Mouse (Mus musculus): ENCODE results near the gene Trib3. TPM values are rescaled to one million over a fixed set of nuclear protein-coding genes. Genes with fewer than 3 reads are reported as not detected.
"Not testable (repeated sequence)": the region's sequence is repeated elsewhere in the genome, so short reads cannot be mapped to it uniquely, and the experiment has no call there.

Trib3 gene
- total RNA-seq (2017): 0.37 and 2.1 TPM in 2 replicates

GRCm38 (mm10) chr2:152343329-152344213, at the start of gene Trib3:
Gene Trib3, minus strand, starts transcription at chr2:152344032.
- peak; percentile 81 for ATAC-seq (ENCODE audit: extremely low read depth, insufficient number of reproducible peaks, low FRiP score, poor library complexity, severe bottlenecking)

- no peak for ATAC-seq (ENCODE audit: extremely low read depth, insufficient number of reproducible peaks, low FRiP score, poor library complexity, severe bottlenecking)
Observed at GRCm38 (mm10) chr2:152393225-152394017, 49.6 kb upstream of the Trib3 start.

DNA sequence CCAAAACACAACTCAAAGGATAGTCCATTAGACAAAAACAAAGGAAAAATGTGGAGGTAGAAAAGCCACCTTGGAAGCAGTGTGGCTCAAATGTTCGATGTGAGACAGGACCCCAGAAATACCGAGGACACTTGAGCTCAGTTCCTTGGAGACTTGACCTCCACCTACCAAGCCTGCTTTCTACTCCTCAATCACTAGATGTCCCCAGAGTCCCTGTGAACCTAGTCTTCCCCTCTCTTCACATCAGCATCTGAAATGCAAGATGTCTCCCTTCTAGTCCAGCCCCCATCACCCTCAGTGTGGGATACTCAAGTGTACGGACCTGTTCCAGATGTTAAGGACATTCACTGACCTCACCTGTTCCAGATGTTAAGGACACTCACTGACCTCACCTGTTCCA, 49.0 kb upstream of the Trib3 start:
- ATAC-seq (ENCODE audit: extremely low read depth, insufficient number of reproducible peaks, low FRiP score, poor library complexity, severe bottlenecking): peak; percentile 51

DNA sequence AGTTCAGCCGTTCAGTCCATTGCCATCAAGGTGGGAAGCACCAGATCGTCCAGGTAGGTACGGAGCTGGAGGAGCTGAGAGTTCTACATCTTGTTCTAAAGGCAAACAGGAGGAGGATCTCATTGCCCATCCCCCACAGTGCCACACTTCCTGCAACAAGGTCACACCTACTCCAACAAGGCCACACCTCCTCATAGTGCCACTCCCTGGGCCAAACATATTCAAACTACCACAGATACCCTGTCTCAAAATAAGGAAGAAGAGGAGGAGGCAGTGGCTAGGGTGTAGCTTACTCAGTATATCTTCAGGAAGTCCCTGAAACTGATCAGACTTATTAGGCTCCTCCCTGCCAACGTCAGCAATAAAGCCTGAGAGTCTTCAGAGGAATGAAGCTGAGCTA, 40.4 kb upstream of the Trib3 start:
- no peak for ATAC-seq (ENCODE audit: extremely low read depth, insufficient number of reproducible peaks, low FRiP score, poor library complexity, severe bottlenecking)

- no peak for ATAC-seq (ENCODE audit: extremely low read depth, insufficient number of reproducible peaks, low FRiP score, poor library complexity, severe bottlenecking)
Observed at GRCm38 (mm10) chr2:152376345-152376741, 32.5 kb upstream of the Trib3 start, which contains the start of gene Nrsn2. Gene Nrsn2, minus strand, starts transcription at chr2:152376638.

DNA sequence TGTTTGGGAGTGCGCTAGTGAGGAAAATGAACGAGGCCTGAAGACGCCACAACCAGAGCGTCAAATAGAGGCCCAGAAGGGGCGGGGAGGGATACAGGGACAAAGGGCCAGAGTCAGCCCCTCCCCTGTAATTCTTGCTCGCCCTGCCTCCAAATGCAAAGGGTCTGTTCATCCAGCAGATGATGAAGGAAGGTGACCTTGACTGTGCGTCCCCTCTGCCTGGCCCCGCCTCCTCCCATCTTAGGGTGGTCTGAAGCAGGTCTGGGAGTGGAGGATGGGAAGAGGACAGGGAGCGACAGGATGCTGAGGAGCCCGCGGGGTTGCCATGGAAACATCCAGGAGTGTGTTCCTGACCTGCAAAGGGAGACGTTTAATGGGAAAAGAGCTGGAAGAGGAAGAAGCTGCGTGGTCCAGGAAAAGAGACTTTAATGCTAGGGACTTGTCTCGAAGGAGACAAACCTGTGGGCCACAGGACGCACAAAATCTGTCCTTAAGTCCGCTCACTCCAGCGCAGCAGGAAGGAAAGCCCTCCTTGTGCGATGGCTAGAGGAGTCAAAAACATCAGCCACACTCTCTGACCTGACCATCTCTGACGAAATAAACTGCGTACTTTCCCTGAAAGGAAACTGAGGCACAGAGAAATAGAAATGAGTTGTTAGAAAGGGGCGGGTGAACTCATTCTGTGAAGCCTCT, 32.0 kb upstream of the Trib3 start:
- no peak for ATAC-seq (ENCODE audit: extremely low read depth, insufficient number of reproducible peaks, low FRiP score, poor library complexity, severe bottlenecking)

DNA sequence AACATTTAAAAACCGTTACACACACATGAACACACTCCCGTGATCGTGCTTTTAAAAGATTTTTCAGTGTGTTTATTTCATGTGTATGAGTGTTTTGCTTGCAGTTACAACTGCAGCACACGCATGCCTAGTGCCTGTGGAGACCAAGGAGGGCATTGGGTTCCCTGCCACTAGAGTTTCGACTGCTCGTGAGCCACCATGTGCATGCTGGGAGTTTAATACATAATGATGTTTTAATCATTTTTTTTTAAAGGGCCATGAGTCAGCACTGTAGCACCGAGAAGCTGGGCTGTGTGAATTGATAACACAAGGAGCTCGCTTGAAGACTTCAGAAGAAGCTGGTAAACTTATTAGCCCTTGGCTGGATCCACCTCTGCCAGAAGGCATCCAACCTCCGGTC, 29.7 kb upstream of the Trib3 start:
- no peak for ATAC-seq (ENCODE audit: extremely low read depth, insufficient number of reproducible peaks, low FRiP score, poor library complexity, severe bottlenecking)

DNA sequence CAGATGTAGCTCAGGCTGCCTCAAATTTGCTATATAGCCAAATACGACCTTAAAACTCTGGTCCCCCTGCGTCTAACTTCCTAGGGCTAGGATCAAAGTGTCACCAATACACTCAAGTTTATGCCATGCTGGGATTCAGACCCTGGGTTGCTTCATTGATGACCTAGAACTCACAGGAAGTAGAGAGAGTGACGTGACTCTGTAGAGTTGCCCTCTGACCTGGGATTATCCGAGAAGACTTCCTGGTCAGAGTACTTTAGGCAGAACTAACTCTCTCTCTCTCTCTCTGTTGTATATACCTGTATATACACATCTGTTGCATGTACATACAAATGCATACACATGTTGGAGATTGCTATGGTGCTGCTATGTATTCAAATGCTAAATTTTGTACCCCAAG, 28.8 kb upstream of the Trib3 start:
- ATAC-seq (ENCODE audit: extremely low read depth, insufficient number of reproducible peaks, low FRiP score, poor library complexity, severe bottlenecking): no peak

- no peak for ATAC-seq (ENCODE audit: extremely low read depth, insufficient number of reproducible peaks, low FRiP score, poor library complexity, severe bottlenecking)
Observed at GRCm38 (mm10) chr2:152372104-152372503, 28.3 kb upstream of the Trib3 start.

- peak; percentile 64 for ATAC-seq (ENCODE audit: extremely low read depth, insufficient number of reproducible peaks, low FRiP score, poor library complexity, severe bottlenecking)
Observed at GRCm38 (mm10) chr2:152368532-152369140, 24.8 kb upstream of the Trib3 start.

DNA sequence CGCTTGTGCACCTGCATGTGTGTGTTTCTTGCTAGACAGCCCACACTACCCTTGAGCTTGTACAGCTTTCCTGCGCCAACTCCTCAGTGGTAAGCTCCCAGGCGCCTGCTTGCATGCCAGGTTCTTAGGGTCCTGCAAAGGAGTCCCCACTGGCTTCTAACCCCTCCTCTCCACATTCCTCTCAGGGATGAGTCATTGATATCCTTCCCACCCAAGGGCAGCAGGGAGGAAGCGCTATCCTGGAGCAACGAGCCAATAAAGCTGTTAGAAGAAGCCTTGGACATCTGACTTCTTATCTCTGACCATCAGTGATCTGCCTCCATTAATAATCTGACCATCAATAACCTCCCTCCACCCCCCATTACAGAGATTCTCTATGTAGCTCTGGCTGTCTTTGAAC, 24.1 kb upstream of the Trib3 start:
- ATAC-seq (ENCODE audit: extremely low read depth, insufficient number of reproducible peaks, low FRiP score, poor library complexity, severe bottlenecking): no peak

GRCm38 (mm10) chr2:152363245-152364147, 19.7 kb upstream of the Trib3 start:
- peak; percentile 77 for ATAC-seq (ENCODE audit: extremely low read depth, insufficient number of reproducible peaks, low FRiP score, poor library complexity, severe bottlenecking)

GRCm38 (mm10) chr2:152361193-152361592, 17.4 kb upstream of the Trib3 start:
- no peak for ATAC-seq (ENCODE audit: extremely low read depth, insufficient number of reproducible peaks, low FRiP score, poor library complexity, severe bottlenecking)

DNA sequence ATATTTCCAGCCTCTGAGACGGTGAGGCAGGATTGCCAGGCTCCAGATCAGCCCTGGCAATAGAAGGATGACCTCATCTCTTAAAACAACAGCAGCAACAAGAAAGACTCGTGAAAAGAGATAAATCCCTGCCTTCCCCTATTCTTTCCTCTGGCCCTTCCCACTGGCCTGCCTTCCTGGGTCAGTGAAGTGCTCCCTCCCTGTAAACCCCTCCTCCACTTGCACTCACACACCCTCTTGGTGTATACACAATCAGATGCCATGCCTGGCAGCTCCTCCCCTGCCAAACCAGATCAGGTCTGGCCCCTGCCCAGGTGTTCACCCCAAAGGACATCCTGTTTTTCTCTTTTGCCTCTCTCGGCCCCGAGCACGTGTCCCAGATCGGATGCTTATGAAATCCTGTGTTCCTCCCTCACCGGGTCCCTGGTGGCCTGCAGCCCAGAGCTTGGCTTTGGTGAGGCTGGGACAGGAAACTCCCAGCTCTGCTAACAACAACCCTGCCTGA, 16.5 kb upstream of the Trib3 start:
- ATAC-seq (ENCODE audit: extremely low read depth, insufficient number of reproducible peaks, low FRiP score, poor library complexity, severe bottlenecking): no peak; the same call in 1 of the 2 replicates

DNA sequence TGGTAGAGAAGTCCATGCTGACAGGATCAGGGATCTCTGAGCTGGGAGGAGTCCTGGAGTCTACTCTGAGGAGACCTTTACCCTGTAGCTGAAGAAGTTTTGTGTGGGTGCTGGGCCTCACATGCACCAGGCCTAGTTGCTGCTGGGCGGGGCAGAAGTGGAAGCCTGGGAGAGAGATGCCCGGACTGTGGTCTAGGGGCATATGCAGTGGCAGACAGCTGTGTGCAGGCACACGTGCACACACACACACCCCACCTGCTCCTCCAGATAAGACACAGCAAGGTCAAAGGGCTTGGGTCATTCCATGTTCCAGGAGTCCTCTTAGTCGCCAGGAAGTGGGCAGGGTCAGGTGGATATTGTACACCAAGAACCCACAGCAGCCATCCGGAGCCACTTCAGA, 15.8 kb upstream of the Trib3 start:
- no peak for ATAC-seq (ENCODE audit: extremely low read depth, insufficient number of reproducible peaks, low FRiP score, poor library complexity, severe bottlenecking)

GRCm38 (mm10) chr2:152358977-152359376, 15.1 kb upstream of the Trib3 start:
- ATAC-seq (ENCODE audit: extremely low read depth, insufficient number of reproducible peaks, low FRiP score, poor library complexity, severe bottlenecking): not testable (repeated sequence)

DNA sequence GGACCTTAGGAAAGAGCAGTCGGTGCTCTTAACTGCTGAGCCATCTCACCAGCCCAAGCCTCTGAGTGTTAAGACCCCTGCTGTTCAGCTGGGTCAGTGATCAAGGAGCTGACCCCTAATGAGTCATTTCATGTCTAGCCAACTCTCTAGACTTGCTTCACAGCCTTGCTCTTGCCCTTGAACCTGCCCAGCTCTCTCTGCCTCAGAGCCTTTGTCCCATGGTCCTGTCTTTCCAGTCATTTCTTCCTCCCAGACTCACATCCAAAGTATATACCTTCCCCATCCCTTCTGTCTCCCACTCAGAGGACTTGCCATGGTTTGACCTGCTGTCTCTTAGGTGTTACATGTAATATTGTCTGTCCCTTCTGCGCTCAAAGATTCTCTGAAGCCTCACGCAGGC, 13.4 kb upstream of the Trib3 start:
- no peak for ATAC-seq (ENCODE audit: extremely low read depth, insufficient number of reproducible peaks, low FRiP score, poor library complexity, severe bottlenecking)
